Mouse (Mus musculus): ENCODE results near the gene Ceacam10. TPM values are rescaled to one million over a fixed set of nuclear protein-coding genes. Genes with fewer than 3 reads are reported as not detected.

Ceacam10 gene
- polyA plus RNA-seq, 1 experiment from 2014 or later = 0.39 TPM

DNA sequence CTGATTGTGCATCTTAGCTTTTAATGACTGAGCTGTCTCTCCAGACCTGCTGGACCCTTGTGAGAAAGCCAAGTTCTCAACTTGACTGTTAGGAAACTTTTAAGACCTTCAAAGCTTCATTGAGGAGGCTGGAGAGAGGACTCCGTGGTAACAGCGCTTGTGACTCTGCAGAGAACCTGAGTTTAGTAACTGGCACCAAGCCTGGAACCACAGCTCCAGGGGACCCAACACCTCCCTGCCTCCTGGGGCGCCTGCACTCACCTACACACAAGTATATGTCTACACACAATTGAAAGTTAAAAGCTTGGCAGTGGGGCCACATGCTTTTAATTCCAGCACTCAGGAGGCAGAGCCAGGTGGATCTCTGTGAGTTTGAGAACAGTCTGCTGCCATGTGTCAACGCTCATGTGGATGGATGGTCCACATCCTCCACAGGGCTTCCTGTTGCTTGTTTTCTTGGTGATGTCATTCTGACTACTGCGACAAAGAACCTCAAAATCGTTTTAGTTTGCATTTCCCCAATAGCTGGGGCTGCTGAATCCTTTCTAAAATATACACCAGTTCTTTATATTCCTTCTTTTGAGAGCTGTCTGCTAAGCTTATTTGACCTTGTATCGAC is 25.3 kb downstream of the Ceacam10 start:
- Histone ChIP-seq H3K27ac (no peak overlapping the region), H3K4me1 (replicated peaks) (no peaks in the 10 kb centered on the region), H3K9ac (no peak overlapping the region), H3K27me3 (replicated peaks) (no peaks in the 10 kb centered on the region), H3K36me3 (no peaks in the 10 kb centered on the region), H3K4me3 (replicated peaks) (no peak overlapping the region), H3K9me3 (no peaks in the 10 kb centered on the region), H3K4me2 (replicated peaks) (no peak overlapping the region)
- no peak for ATAC-seq
- 65% methylated on average over 7 of the region's 7 CpGs for WGBS

DNA sequence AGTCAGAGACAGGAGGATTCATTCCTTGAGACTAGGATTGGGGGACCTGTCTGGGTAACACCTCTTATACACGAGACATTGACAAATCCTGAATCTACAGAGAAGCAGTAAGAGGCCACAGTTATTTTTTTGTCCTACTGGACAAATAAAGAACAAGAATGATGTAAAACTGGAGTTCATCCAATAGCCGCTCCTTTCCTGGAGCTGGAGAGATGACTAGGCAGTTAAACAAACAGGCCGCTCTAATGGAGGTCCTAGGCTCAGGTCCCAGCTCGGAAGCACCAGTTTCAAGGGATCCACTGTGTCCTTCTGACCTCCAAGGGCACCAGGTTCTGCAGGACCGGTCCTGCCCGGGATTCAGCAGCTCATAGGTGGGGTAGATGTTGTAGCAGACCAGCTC is 27.8 kb downstream of the Ceacam10 start:
- ATAC-seq = no peak
- Histone ChIP-seq H3K4me3 (replicated peaks) (no peak overlapping the region), H3K4me2 (replicated peaks) (no peak overlapping the region), H3K9ac (no peak overlapping the region), H3K4me1 (replicated peaks) (no peaks in the 10 kb centered on the region), H3K9me3 (no peaks in the 10 kb centered on the region), H3K27me3 (replicated peaks) (no peaks in the 10 kb centered on the region), H3K27ac (no peak overlapping the region), H3K36me3 (no peaks in the 10 kb centered on the region)
- WGBS = 53% methylated on average over 6 of the region's 6 CpGs

DNA sequence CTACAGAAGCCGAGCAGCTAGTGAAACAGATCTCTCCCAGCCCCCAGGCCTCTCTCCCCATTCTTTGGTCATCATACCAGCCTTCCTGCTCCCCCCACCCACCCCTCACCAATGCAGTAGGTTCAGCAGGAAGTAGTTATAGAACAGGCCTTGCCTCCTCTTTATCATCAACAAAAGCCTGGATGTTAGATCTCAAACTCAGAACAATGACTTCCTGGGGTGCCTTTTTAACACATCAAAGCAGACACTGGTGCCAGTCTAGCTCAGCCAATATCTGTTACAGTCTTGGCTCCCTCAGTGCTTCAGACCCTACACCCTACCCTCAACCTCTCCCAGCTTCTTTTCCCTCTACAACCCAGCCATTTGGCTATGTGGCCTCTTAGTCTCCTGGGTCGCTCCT is 32.0 kb downstream of the Ceacam10 start:
- Histone ChIP-seq H3K4me3 (replicated peaks) (no peak overlapping the region), H3K4me2 (replicated peaks) (no peak overlapping the region), H3K36me3 (no peaks in the 10 kb centered on the region), H3K9ac (no peak overlapping the region), H3K27me3 (replicated peaks) (no peaks in the 10 kb centered on the region), H3K27ac (no peak overlapping the region), H3K9me3 (no peaks in the 10 kb centered on the region), H3K4me1 (replicated peaks) (no peaks in the 10 kb centered on the region)
- 43% methylated on average over 2 of the region's 2 CpGs for WGBS
- ATAC-seq = no peak

DNA sequence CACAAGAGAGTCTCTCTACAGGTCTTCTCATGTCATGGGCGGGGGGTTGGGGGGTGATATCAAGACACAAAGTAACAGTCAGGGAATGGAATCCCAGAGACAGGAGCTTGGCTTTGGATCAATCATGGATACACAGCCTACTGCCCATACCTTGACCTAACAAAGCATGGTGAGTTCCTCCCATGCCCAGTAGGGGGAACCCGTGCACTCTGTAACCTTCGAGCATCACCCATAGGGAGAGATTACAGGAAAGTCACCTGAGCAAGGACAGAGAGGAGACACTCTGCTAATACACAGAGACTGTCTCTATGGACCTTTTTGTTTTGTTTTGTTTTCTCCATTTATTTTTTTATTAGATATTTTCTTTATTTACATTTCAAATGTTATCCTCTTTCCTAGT is 40.5 kb downstream of the Ceacam10 start:
- H3K9ac ChIP-seq = no peak overlapping the region
- WGBS = 3% methylated on average over 3 of the region's 3 CpGs
- ATAC-seq = peak; percentile 77

DNA sequence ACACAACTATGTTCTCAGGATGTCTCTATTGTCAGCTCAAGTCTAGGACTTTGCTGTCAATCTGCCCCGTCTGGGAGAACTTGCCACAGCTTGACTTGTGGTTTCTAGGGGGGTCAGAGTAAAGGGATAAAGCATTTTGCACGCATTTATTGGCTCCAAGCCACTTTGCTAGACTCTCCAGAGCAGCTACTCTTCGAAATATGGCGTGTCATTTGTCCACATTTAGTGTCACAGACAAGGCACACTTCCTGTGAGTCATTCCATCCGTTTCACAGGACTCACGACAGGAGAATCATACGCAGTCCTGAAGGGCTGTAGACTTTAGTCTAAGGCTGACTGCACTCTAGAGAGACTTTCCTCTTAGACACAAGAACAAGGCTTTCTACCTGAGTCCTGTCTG is 47.4 kb downstream of the Ceacam10 start:
- Histone ChIP-seq H3K4me2 (replicated peaks) (no peak overlapping the region), H3K4me3 (replicated peaks) (no peak overlapping the region), H3K9ac (no peak overlapping the region), H3K36me3 (no peaks in the 10 kb centered on the region), H3K27ac (no peak overlapping the region), H3K27me3 (replicated peaks) (no peaks in the 10 kb centered on the region), H3K4me1 (replicated peaks) (no peaks in the 10 kb centered on the region), H3K9me3 (no peaks in the 10 kb centered on the region)
- no peak for ATAC-seq
- WGBS = 66% methylated on average over 7 of the region's 7 CpGs

More for the DNA sequence above, 40.5 kb downstream of the Ceacam10 start:
- Histone ChIP-seq H3K27me3 (replicated peaks) (no peaks in the 10 kb centered on the region), H3K4me3 (replicated peaks) (no peak overlapping the region), H3K9me3 (no peaks in the 10 kb centered on the region), H3K4me2 (replicated peaks) (no peak overlapping the region), H3K27ac (no peak overlapping the region), H3K36me3 (no peaks in the 10 kb centered on the region), H3K4me1 (replicated peaks) (no peaks in the 10 kb centered on the region)

DNA sequence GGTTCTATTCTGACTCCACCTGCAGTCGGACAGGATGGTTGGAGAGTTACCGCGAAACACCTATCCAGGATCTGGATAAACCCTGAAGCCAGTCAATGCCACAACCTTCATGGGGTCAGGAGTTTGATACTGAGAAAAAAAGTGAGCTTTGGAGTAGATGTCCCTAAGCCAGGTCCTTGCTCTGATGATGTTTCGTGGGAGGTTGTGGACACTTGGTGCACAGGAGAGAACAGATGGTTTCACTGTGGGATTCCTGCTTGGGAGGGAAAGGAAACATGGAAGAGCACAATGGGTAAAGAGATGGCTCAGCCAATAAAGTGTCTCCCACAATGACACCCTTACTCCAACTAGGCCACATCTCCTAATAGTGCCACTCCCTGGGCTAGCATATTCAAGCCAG is 50.2 kb downstream of the Ceacam10 start:
- Histone ChIP-seq H3K4me1 (replicated peaks) (no peaks in the 10 kb centered on the region), H3K9ac (no peak overlapping the region), H3K9me3 (no peaks in the 10 kb centered on the region), H3K36me3 (no peaks in the 10 kb centered on the region), H3K27ac (no peak overlapping the region), H3K4me2 (replicated peaks) (no peak overlapping the region), H3K27me3 (replicated peaks) (no peaks in the 10 kb centered on the region), H3K4me3 (replicated peaks) (no peak overlapping the region)
- no peak for ATAC-seq
- 94% methylated on average over 4 of the region's 4 CpGs for WGBS

Other genes with a start within 250 kb of the Ceacam10 start
- gene Irgq, start 246.5 kb upstream of the Ceacam10 start, polyA plus RNA-seq (2015; fragmentation: Nextera tagmentation; extraction: Ambion mirVana) = 5.3 and 5.7 TPM in 2 replicates
- not detected in 2 replicates for gene Pinlyp, start 231.1 kb upstream of the Ceacam10 start, polyA plus RNA-seq (2015; fragmentation: Nextera tagmentation; extraction: Ambion mirVana)
- gene Xrcc1, start 230.9 kb upstream of the Ceacam10 start, polyA plus RNA-seq (2015; fragmentation: Nextera tagmentation; extraction: Ambion mirVana) = 79.9 and 101 TPM in 2 replicates
- gene Ethe1, start 189.7 kb upstream of the Ceacam10 start, polyA plus RNA-seq (2015; fragmentation: Nextera tagmentation; extraction: Ambion mirVana) = 35.7 and 36.7 TPM in 2 replicates
- gene Zfp575, start 189.6 kb upstream of the Ceacam10 start, polyA plus RNA-seq (2015; fragmentation: Nextera tagmentation; extraction: Ambion mirVana) = 3.2 and 3.6 TPM in 2 replicates
- 0.35 and 0.39 TPM in 2 replicates for gene Phldb3, start 166.4 kb upstream of the Ceacam10 start, polyA plus RNA-seq (2015; fragmentation: Nextera tagmentation; extraction: Ambion mirVana)
- gene Lypd3, start 140.7 kb upstream of the Ceacam10 start, polyA plus RNA-seq (2015; fragmentation: Nextera tagmentation; extraction: Ambion mirVana) = 0.44 and 0.64 TPM in 2 replicates
- gene Tex101, start 100.5 kb upstream of the Ceacam10 start, polyA plus RNA-seq (2015; fragmentation: Nextera tagmentation; extraction: Ambion mirVana) = 0.14 and 0.15 TPM in 2 replicates
- not detected in 2 replicates for gene BC049730, start 68.0 kb upstream of the Ceacam10 start, polyA plus RNA-seq (2015; fragmentation: Nextera tagmentation; extraction: Ambion mirVana)
- gene Gm4763, start 50.3 kb upstream of the Ceacam10 start, polyA plus RNA-seq (2015; fragmentation: Nextera tagmentation; extraction: Ambion mirVana) = not detected in 2 replicates
- 1.2 and 2.0 TPM in 2 replicates for gene Cd177, start 16.9 kb upstream of the Ceacam10 start, polyA plus RNA-seq (2015; fragmentation: Nextera tagmentation; extraction: Ambion mirVana)
- gene Gm9844, start 85.0 kb downstream of the Ceacam10 start, polyA plus RNA-seq (2015; fragmentation: Nextera tagmentation; extraction: Ambion mirVana) = 17.2 and 17.8 TPM in 2 replicates
- gene Lypd4, start 92.7 kb downstream of the Ceacam10 start, polyA plus RNA-seq (2015; fragmentation: Nextera tagmentation; extraction: Ambion mirVana) = not detected in 2 replicates
- not detected in 2 replicates for gene Dmrtc2, start 92.9 kb downstream of the Ceacam10 start, polyA plus RNA-seq (2015; fragmentation: Nextera tagmentation; extraction: Ambion mirVana)
- gene Rps19, start 107.2 kb downstream of the Ceacam10 start, polyA plus RNA-seq (2015; fragmentation: Nextera tagmentation; extraction: Ambion mirVana) = 2,486 and 2,546 TPM in 2 replicates
- gene Cd79a, start 120.2 kb downstream of the Ceacam10 start, polyA plus RNA-seq (2015; fragmentation: Nextera tagmentation; extraction: Ambion mirVana) = 0.19 and 0.29 TPM in 2 replicates
- 76.5 and 77.7 TPM in 2 replicates for gene Arhgef1, start 125.7 kb downstream of the Ceacam10 start, polyA plus RNA-seq (2015; fragmentation: Nextera tagmentation; extraction: Ambion mirVana)
- not detected in 2 replicates for gene Gm4881, start 167.3 kb downstream of the Ceacam10 start, polyA plus RNA-seq (2015; fragmentation: Nextera tagmentation; extraction: Ambion mirVana)
- gene Rabac1, start 195.5 kb downstream of the Ceacam10 start, polyA plus RNA-seq (2015; fragmentation: Nextera tagmentation; extraction: Ambion mirVana) = 123 and 157 TPM in 2 replicates
- gene Atp1a3, start 228.8 kb downstream of the Ceacam10 start, polyA plus RNA-seq (2015; fragmentation: Nextera tagmentation; extraction: Ambion mirVana) = 3.8 TPM in 2 replicates

Data from intestine, embryonic 15.5 days (tissue).